9 mouse cellular contexts compared by ENCODE assay signal in the genomic region with DNA sequence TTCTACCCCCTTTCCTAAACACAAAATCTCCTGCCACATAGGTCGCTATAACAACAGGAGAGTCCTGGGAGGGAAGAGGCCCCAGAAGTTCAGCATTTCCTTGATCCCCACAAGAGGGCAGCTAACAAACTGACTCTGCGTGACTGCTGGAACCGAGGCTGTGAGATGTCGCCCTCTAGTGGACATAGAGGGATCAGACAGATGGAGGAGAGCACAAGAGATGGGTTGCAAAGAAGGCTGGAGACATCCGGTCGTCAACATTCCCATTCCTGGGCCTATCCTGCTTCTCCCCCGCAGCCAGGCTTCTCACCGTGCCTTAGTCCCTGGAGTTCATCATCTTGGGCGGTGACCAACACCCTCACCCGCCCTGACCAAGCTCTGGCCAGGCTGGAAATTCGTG. TPM values are rescaled to one million over a fixed set of nuclear protein-coding genes. Genes with fewer than 3 reads are reported as not detected.
DNase-seq lines count a peak whose midpoint lies in the region; ATAC-seq and TF ChIP-seq lines count a peak whose summit lies in the region.
"Had no signal": no experiment of that assay in that cellular context is flagged by ENCODE, and none has a peak within 500 bp of the region (broad histone marks: within the 10 kb centered on the region; RNA-seq: fewer than 3 reads in every experiment).

No protein-coding gene starts in this region.

- peak; percentile 100 for TF ChIP-seq CTCF in ES-Bruce4 (IDR thresholded peaks at IDR 0.05; ENCODE audit: low read depth, low read length)
- peak; percentile 98 for TF ChIP-seq CTCF in testis, adult 2 months (IDR thresholded peaks at IDR 0.05; ENCODE audit: control insufficient read depth, insufficient read depth, insufficient replicate concordance, low read depth, low read length)

- TF ChIP-seq EP300 in ES-Bruce4 (IDR thresholded peaks at IDR 0.05; ENCODE audit: insufficient read depth, low read depth, low read length) = no peak

- H3K4me2 ChIP-seq in forebrain, embryonic 14.5 days (ENCODE audit: low read length) = no peak overlapping the region
- H3K4me2 ChIP-seq in neural tube, embryonic 13.5 days = no peak overlapping the region
- H3K4me2 ChIP-seq: heart, embryonic 13.5 days had no signal

- no peaks in the 10 kb centered on the region for H3K4me1 ChIP-seq in ES-Bruce4 (ENCODE audit: control insufficient read depth, insufficient read depth, low read length)
- no peaks in the 10 kb centered on the region for H3K4me1 ChIP-seq in forebrain, embryonic 14.5 days (ENCODE audit: control insufficient read depth, insufficient read depth, low read length)
- no peaks in the 10 kb centered on the region for H3K4me1 ChIP-seq in neural tube, embryonic 13.5 days (replicated peaks)
- peaks cover 3% of the 10 kb centered on the region for H3K4me1 ChIP-seq in testis, adult 2 months (ENCODE audit: control insufficient read depth, insufficient read depth, low read length)

- no peaks in the 10 kb centered on the region for H3K36me3 ChIP-seq in ES-Bruce4 (ENCODE audit: control insufficient read depth, insufficient read depth, low read length, poor library complexity, severe bottlenecking)
- H3K36me3 ChIP-seq in forebrain, embryonic 14.5 days (ENCODE audit: control insufficient read depth, insufficient read depth, low read length) = no peaks in the 10 kb centered on the region
- H3K36me3 ChIP-seq in neural tube, embryonic 13.5 days = no peaks in the 10 kb centered on the region
- H3K36me3 ChIP-seq in testis, adult 2 months (ENCODE audit: control insufficient read depth, insufficient read depth, low read length) = no peaks in the 10 kb centered on the region
- H3K36me3 ChIP-seq: heart, embryonic 13.5 days had no signal

- intact Hi-C loops in heart, postnatal 25 days (cut with DNase I) = loop anchor here (2.0 to 5.0 kb wide), 2 partner anchors 35 to 227 kb away; no protein-coding TSS in a partner anchor

- no peak for TF ChIP-seq POLR2A in ES-Bruce4 (IDR thresholded peaks at IDR 0.05; ENCODE audit: insufficient read depth, low read length)
- no peak for TF ChIP-seq POLR2A in testis, adult 2 months (IDR thresholded peaks at IDR 0.05; ENCODE audit: control insufficient read depth, low read depth, low read length)

- DNase-seq in c-Kit-positive CD71-positive TER-119-negative erythroid progenitor cells, embryonic 14.5 days (ENCODE audit: low read depth) = peak; percentile 68
- peak; percentile 80 for DNase-seq in forebrain, embryonic 14.5 days (ENCODE audit: low spot score)
- DNase-seq in heart, postnatal 25 days (ENCODE audit: low spot score) = peak; percentile 39
- DNase-seq in large intestine, adult 2 months (ENCODE audit: low read depth, low spot score) = peak; percentile 80
- DNase-seq in lung, adult 18-20 months = peak; percentile 68 to 73

- H3K4me3 ChIP-seq in ES-Bruce4 (ENCODE audit: low read depth, low read length) = no peak overlapping the region
- no peak overlapping the region for H3K4me3 ChIP-seq in forebrain, embryonic 14.5 days (ENCODE audit: low read depth, low read length)
- no peak overlapping the region for H3K4me3 ChIP-seq in neural tube, embryonic 13.5 days
- no peak overlapping the region for H3K4me3 ChIP-seq in testis, adult 2 months (ENCODE audit: control insufficient read depth, low read depth, low read length)
- H3K4me3 ChIP-seq: heart, embryonic 13.5 days had no signal

- no peak overlapping the region for H3K9ac ChIP-seq in ES-Bruce4 (ENCODE audit: low read depth, poor library complexity, severe bottlenecking)
- no peak overlapping the region for H3K9ac ChIP-seq in forebrain, embryonic 14.5 days (ENCODE audit: low read length)
- no peak overlapping the region for H3K9ac ChIP-seq in neural tube, embryonic 13.5 days
- H3K9ac ChIP-seq: heart, embryonic 13.5 days had no signal

- peak; percentile 73 for ATAC-seq in forebrain, embryonic 14.5 days
- peak; percentile 88 for ATAC-seq in neural tube, embryonic 13.5 days (ENCODE audit: low read depth)

- 22% methylated on average over 11 of the region's 11 CpGs for WGBS in forebrain, embryonic 14.5 days
- 15% methylated on average over 11 of the region's 11 CpGs for WGBS in large intestine, adult 2 months
- WGBS in neural tube, embryonic 13.5 days = 15% methylated on average over 11 of the region's 11 CpGs

- no peak overlapping the region for H3K27ac ChIP-seq in ES-Bruce4 (ENCODE audit: insufficient read depth, low read length)
- H3K27ac ChIP-seq in forebrain, embryonic 14.5 days (ENCODE audit: low read depth, low read length) = no peak overlapping the region
- H3K27ac ChIP-seq in neural tube, embryonic 13.5 days (replicated peaks) = no peak overlapping the region
- H3K27ac ChIP-seq in testis, adult 2 months (ENCODE audit: control insufficient read depth, insufficient read depth, low read depth, low read length) = no peak overlapping the region
- H3K27ac ChIP-seq: heart, embryonic 13.5 days had no signal

- H3K9me3 ChIP-seq in ES-Bruce4 (replicated peaks; ENCODE audit: control insufficient read depth, insufficient read depth, low read length, poor library complexity, severe bottlenecking) = no peaks in the 10 kb centered on the region
- no peaks in the 10 kb centered on the region for H3K9me3 ChIP-seq in forebrain, embryonic 14.5 days (replicated peaks; ENCODE audit: control insufficient read depth, low read length)
- H3K9me3 ChIP-seq in neural tube, embryonic 13.5 days = no peaks in the 10 kb centered on the region
- H3K9me3 ChIP-seq: heart, embryonic 13.5 days had no signal

- H3K27me3 ChIP-seq in ES-Bruce4 (ENCODE audit: control insufficient read depth, insufficient read depth, low read length, poor library complexity, severe bottlenecking) = no peaks in the 10 kb centered on the region
- no peaks in the 10 kb centered on the region for H3K27me3 ChIP-seq in forebrain, embryonic 14.5 days (replicated peaks; ENCODE audit: control insufficient read depth, insufficient read depth, low read length)
- no peaks in the 10 kb centered on the region for H3K27me3 ChIP-seq in neural tube, embryonic 13.5 days
- H3K27me3 ChIP-seq in testis, adult 2 months (ENCODE audit: control insufficient read depth, insufficient read depth, low read length) = no peaks in the 10 kb centered on the region
- H3K27me3 ChIP-seq: heart, embryonic 13.5 days had no signal

RNA-seq across cellular contexts. Expression of gene Rhob, which starts 47.5 kb away (rescaled TPM):
- polyA plus RNA-seq in ES-Bruce4 (2011; ENCODE audit: insufficient read depth, insufficient read length, low read depth, missing spikeins) = 20.0 and 21.0 TPM in 2 replicates
- 74.4 and 94.6 TPM in 2 replicates for polyA plus RNA-seq in forebrain, embryonic 14.5 days (2014; fragmentation: Nextera tagmentation; extraction: Ambion mirVana)
- total RNA-seq in heart, postnatal 25 days (2021) = 100 to 1,000 TPM; 149 to 156 TPM
- polyA plus RNA-seq in large intestine, adult 2 months (2012; rRNA removed) = 106 and 134 TPM in 2 replicates
- polyA plus RNA-seq in neural tube, embryonic 13.5 days (2015; fragmentation: Nextera tagmentation; extraction: Ambion mirVana) = 80.6 and 81.1 TPM in 2 replicates
- polyA plus RNA-seq in testis, adult 2 months (2012; rRNA removed) = 21.3 and 23.4 TPM in 2 replicates

RNA-seq across cellular contexts. Expression of gene Slc7a15, which starts 51.5 kb away (rescaled TPM):
- polyA plus RNA-seq in ES-Bruce4 (2011; ENCODE audit: insufficient read depth, insufficient read length, low read depth, missing spikeins) = not detected in 2 replicates
- not detected in 2 replicates for polyA plus RNA-seq in forebrain, embryonic 14.5 days (2014; fragmentation: Nextera tagmentation; extraction: Ambion mirVana)
- total RNA-seq in heart, postnatal 25 days (2021) = not detected
- polyA plus RNA-seq in large intestine, adult 2 months (2012; rRNA removed) = 52.4 and 166 TPM in 2 replicates
- not detected in 2 replicates for polyA plus RNA-seq in neural tube, embryonic 13.5 days (2015; fragmentation: Nextera tagmentation; extraction: Ambion mirVana)
- polyA plus RNA-seq in testis, adult 2 months (2012; rRNA removed) = 0.84 and 14.4 TPM in 2 replicates
- polyA plus RNA-seq: heart, embryonic 13.5 days had no signal
